Mouse (Mus musculus) hindbrain, embryonic 13.5 days (tissue): ENCODE measurements around the gene Phf13. TPM values are rescaled to one million over a fixed set of nuclear protein-coding genes. Genes with fewer than 3 reads are reported as not detected.

Experiments used
- ATAC-seq: fragments of 200-750 bp; cut with Nextera tagmentation; 2 replicates; pipeline ENCODE4 v1.8.0; 2017; ENCODE audit warnings: moderate TSS enrichment; ENCODE audit not compliant: low FRiP score
- H3K27ac ChIP-seq: fragments of 300-500 bp; sonication (generic); 2 replicates; pipeline ENCODE4 v1.5.1; 2015; ENCODE audit warnings: inconsistent platforms, mild to moderate bottlenecking, moderate library complexity
- H3K27me3 ChIP-seq: fragments of 300-500 bp; sonication (generic); 2 replicates; pipeline ENCODE4 v1.6.1; 2015; ENCODE audit warnings: mild to moderate bottlenecking, inconsistent platforms
- H3K36me3 ChIP-seq: fragments of 300-500 bp; sonication (generic); 2 replicates; pipeline ENCODE4 v1.6.1; 2015; ENCODE audit warnings: mild to moderate bottlenecking, inconsistent platforms
- H3K4me1 ChIP-seq: fragments of 300-500 bp; sonication (generic); replicated peaks from 2 replicates; pipeline ENCODE4 v1.6.1; 2015; ENCODE audit warnings: inconsistent platforms
- H3K4me2 ChIP-seq: fragments of 300-500 bp; sonication (generic); 2 replicates; pipeline ENCODE4 v1.6.1; 2015; ENCODE audit warnings: inconsistent platforms, mild to moderate bottlenecking, moderate library complexity
- H3K4me3 ChIP-seq: fragments of 300-500 bp; sonication (generic); 2 replicates; pipeline ENCODE4 v1.5.1; 2015; ENCODE audit warnings: mild to moderate bottlenecking, inconsistent platforms
- H3K9ac ChIP-seq: fragments of 300-500 bp; sonication (generic); 2 replicates; pipeline ENCODE4 v1.6.1; 2015; ENCODE audit warnings: mild to moderate bottlenecking, inconsistent platforms
- H3K9me3 ChIP-seq: fragments of 300-500 bp; sonication (generic); 2 replicates; pipeline ENCODE4 v1.6.1; 2016; ENCODE audit warnings: inconsistent platforms
- WGBS: fragments of 180-500 bp; shearing (Covaris S2); methylation state at CpG from one replicate; pipeline ENCODE4 v1.1.7; 2015; 5-methylcytosine and 5-hydroxymethylcytosine counted together
- polyA plus RNA-seq: library from polyadenylated mRNA; unstranded; fragments of >200 nt; fragmentation: Nextera tagmentation; extraction: Ambion mirVana; gene quantifications from 2 replicates; pipeline ENCODE4 v1.2.1, GENCODE M21; 2015

The Phf13 gene
- polyA plus RNA-seq, 1 experiment from 2014 or later, result 18.4 TPM

DNA sequence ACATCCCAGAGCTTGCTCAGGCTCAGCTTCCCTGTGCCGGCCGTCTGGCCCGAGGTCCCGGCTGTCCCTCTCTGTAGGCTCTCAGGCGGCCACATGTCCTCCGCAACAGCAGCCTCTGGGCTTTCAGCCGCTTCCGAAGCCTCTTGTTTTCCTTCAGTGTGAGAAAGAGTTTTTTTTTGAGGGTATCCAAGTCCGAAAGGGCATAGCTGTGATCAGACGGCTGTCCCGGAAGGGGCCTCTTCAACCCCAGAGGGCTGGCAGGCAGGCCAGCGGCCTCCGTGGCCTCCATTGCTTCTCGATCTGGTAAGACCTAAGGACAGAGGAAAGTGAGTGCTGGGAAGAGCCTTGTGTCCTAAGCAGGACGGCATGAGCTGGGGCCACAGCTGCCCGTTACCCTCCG is 13.0 kb downstream of the Phf13 start:
- Histone ChIP-seq H3K4me2 (no peak overlapping the region), H3K4me1 (peaks cover 31% of the 10 kb centered on the region), H3K27me3 (no peaks in the 10 kb centered on the region), H3K27ac (no peak overlapping the region), H3K4me3 (no peak overlapping the region), H3K9me3 (no peaks in the 10 kb centered on the region), H3K36me3 (peaks cover 41% of the 10 kb centered on the region), H3K9ac (no peak overlapping the region)
- WGBS, result 67% methylated on average over 17 of the region's 17 CpGs
- ATAC-seq, result no peak

- H3K9ac ChIP-seq, result no peak overlapping the region
- peaks cover 19% of the 10 kb centered on the region for H3K4me1 ChIP-seq
- ATAC-seq, result peak; percentile 46
- H3K4me2 ChIP-seq, result no peak overlapping the region
- no peak overlapping the region for H3K4me3 ChIP-seq
- H3K27ac ChIP-seq, result no peak overlapping the region
- H3K9me3 ChIP-seq, result no peaks in the 10 kb centered on the region
- WGBS, result 14% methylated on average over 5 of the region's 5 CpGs
- H3K36me3 ChIP-seq, result peaks cover 50% of the 10 kb centered on the region
- no peaks in the 10 kb centered on the region for H3K27me3 ChIP-seq
Measured at GRCm38 (mm10) chr4:151981363-151981762, 14.7 kb downstream of the Phf13 start.

DNA sequence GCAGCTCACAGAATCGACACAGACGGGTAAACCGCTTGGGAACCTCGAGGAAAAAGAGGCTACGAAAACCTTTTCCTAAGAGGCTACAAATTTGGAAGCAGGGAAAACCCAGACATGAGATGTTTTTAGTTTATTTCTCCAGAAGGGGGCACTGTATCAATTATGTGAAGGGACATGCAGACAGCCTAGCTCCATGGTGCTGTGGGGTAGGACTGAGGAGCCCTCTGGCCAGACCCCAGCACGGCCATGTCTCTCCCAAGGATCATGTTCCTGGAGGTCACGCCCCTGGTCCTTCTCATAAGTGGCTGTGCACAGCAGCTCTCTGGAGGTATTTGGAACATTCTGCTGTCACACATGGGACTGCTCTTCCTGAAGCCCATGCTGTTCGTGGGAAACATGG is 15.4 kb downstream of the Phf13 start:
- no peak overlapping the region for H3K9ac ChIP-seq
- peaks cover 55% of the 10 kb centered on the region for H3K36me3 ChIP-seq
- H3K27ac ChIP-seq, result no peak overlapping the region
- 79% methylated on average over 8 of the region's 8 CpGs for WGBS
- no peak overlapping the region for H3K4me2 ChIP-seq
- peaks cover 13% of the 10 kb centered on the region for H3K4me1 ChIP-seq
- no peaks in the 10 kb centered on the region for H3K27me3 ChIP-seq
- H3K4me3 ChIP-seq, result no peak overlapping the region
- no peak for ATAC-seq
- no peaks in the 10 kb centered on the region for H3K9me3 ChIP-seq

DNA sequence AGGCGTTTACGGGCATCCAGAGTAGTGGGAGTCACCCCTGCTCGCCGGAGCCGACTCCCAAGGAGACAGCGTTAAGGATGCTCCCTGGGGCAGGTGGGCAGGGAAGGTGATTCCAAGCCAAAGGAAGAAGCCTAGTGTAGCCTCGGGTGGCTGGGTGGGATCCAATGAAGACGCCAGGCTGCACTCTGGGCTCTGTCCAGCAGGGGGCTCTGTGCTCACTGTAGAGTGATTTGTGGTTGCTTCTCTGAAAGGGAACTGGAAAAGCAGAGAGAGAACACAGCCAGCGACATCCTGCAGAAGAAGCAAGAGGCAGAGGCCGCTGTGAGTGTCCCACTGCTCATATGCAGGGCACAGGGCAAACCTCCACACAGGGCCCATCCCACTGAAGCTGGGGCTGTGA is 18.3 kb downstream of the Phf13 start:
- peaks cover 7% of the 10 kb centered on the region; the same call in 1 of the 2 replicates for H3K4me1 ChIP-seq
- no peak overlapping the region for H3K4me2 ChIP-seq
- H3K9ac ChIP-seq, result no peak overlapping the region
- no peak overlapping the region for H3K4me3 ChIP-seq
- ATAC-seq, result peak; percentile 43
- peaks cover 76% of the 10 kb centered on the region for H3K36me3 ChIP-seq
- H3K9me3 ChIP-seq, result no peaks in the 10 kb centered on the region
- 42% methylated on average over 10 of the region's 10 CpGs for WGBS
- H3K27me3 ChIP-seq, result no peaks in the 10 kb centered on the region
- H3K27ac ChIP-seq, result peak overlapping the region; percentile 61

- no peak overlapping the region for H3K4me2 ChIP-seq
- 95% methylated on average over 3 of the region's 3 CpGs for WGBS
- no peak overlapping the region for H3K4me3 ChIP-seq
- H3K36me3 ChIP-seq, result peaks cover 73% of the 10 kb centered on the region
- no peaks in the 10 kb centered on the region for H3K9me3 ChIP-seq
- H3K4me1 ChIP-seq, result peaks cover 3% of the 10 kb centered on the region; the same call in 1 of the 2 replicates
- H3K27ac ChIP-seq, result no peak overlapping the region
- no peaks in the 10 kb centered on the region for H3K27me3 ChIP-seq
- no peak overlapping the region for H3K9ac ChIP-seq
- ATAC-seq, result no peak
Measured at GRCm38 (mm10) chr4:151975441-151975840, 20.6 kb downstream of the Phf13 start.

GRCm38 (mm10) chr4:151972221-151972967 is 23.7 kb downstream of the Phf13 start:
- Histone ChIP-seq H3K4me2 (no peak overlapping the region), H3K27ac (no peak overlapping the region), H3K27me3 (no peaks in the 10 kb centered on the region), H3K4me1 (peaks cover 14% of the 10 kb centered on the region), H3K36me3 (peaks cover 67% of the 10 kb centered on the region), H3K9ac (no peak overlapping the region), H3K9me3 (no peaks in the 10 kb centered on the region), H3K4me3 (no peak overlapping the region)
- WGBS, result 74% methylated on average over 10 of the region's 10 CpGs
- no peak for ATAC-seq

GRCm38 (mm10) chr4:151968204-151968921 is 27.7 kb downstream of the Phf13 start:
- H3K4me1 ChIP-seq, result peaks cover 14% of the 10 kb centered on the region
- no peak overlapping the region for H3K4me2 ChIP-seq
- H3K9me3 ChIP-seq, result no peaks in the 10 kb centered on the region
- no peak overlapping the region for H3K9ac ChIP-seq
- peaks cover 57% of the 10 kb centered on the region for H3K36me3 ChIP-seq
- WGBS, result 72% methylated on average over 26 of the region's 26 CpGs
- no peak for ATAC-seq
- peak overlapping the region; percentile 69 for H3K27ac ChIP-seq
- no peak overlapping the region for H3K4me3 ChIP-seq
- no peaks in the 10 kb centered on the region for H3K27me3 ChIP-seq

DNA sequence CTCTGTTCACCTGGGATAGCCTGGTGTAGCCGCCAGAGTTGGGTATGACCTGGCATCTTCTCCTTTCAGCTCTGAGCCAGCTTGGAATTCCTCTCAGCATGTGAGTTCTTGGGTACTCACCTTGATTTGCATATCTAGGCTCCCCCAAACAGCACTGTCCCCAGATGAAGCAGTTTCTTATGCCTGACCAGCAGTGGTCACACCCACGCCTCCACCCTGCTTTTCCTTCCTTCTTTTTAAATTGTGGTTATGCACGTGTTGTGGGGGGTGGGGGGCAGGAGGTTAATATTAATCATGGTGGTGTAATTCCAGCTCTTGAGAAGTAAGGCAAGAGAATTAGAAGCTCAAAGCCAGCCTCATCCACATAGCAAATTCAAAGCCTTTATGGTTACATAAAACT is 33.2 kb downstream of the Phf13 start:
- ATAC-seq, result no peak
- Histone ChIP-seq H3K9me3 (no peaks in the 10 kb centered on the region), H3K36me3 (peaks cover 72% of the 10 kb centered on the region), H3K27ac (no peak overlapping the region), H3K4me2 (no peak overlapping the region), H3K4me1 (no peaks in the 10 kb centered on the region), H3K9ac (no peak overlapping the region), H3K27me3 (no peaks in the 10 kb centered on the region), H3K4me3 (no peak overlapping the region)
- WGBS, result 92% methylated on average over 3 of the region's 3 CpGs

GRCm38 (mm10) chr4:151960513-151960854 is 35.6 kb downstream of the Phf13 start:
- 96% methylated on average over 3 of the region's 3 CpGs for WGBS

GRCm38 (mm10) chr4:151959849-151960512 is 36.1 kb downstream of the Phf13 start:
- Histone ChIP-seq H3K27ac (no peak overlapping the region), H3K27me3 (no peaks in the 10 kb centered on the region), H3K36me3 (peaks cover 85% of the 10 kb centered on the region), H3K4me1 (no peaks in the 10 kb centered on the region), H3K4me2 (no peak overlapping the region), H3K9ac (no peak overlapping the region), H3K9me3 (no peaks in the 10 kb centered on the region), H3K4me3 (no peak overlapping the region)
- 92% methylated on average over 11 of the region's 11 CpGs for WGBS
- no peak for ATAC-seq

More at GRCm38 (mm10) chr4:151960513-151960854, 35.6 kb downstream of the Phf13 start:
- no peak overlapping the region for H3K27ac ChIP-seq
- H3K4me2 ChIP-seq, result no peak overlapping the region
- H3K36me3 ChIP-seq, result peaks cover 85% of the 10 kb centered on the region
- H3K9ac ChIP-seq, result no peak overlapping the region
- no peaks in the 10 kb centered on the region for H3K9me3 ChIP-seq
- H3K4me3 ChIP-seq, result no peak overlapping the region
- no peaks in the 10 kb centered on the region for H3K27me3 ChIP-seq
- H3K4me1 ChIP-seq, result no peaks in the 10 kb centered on the region
- ATAC-seq, result no peak

DNA sequence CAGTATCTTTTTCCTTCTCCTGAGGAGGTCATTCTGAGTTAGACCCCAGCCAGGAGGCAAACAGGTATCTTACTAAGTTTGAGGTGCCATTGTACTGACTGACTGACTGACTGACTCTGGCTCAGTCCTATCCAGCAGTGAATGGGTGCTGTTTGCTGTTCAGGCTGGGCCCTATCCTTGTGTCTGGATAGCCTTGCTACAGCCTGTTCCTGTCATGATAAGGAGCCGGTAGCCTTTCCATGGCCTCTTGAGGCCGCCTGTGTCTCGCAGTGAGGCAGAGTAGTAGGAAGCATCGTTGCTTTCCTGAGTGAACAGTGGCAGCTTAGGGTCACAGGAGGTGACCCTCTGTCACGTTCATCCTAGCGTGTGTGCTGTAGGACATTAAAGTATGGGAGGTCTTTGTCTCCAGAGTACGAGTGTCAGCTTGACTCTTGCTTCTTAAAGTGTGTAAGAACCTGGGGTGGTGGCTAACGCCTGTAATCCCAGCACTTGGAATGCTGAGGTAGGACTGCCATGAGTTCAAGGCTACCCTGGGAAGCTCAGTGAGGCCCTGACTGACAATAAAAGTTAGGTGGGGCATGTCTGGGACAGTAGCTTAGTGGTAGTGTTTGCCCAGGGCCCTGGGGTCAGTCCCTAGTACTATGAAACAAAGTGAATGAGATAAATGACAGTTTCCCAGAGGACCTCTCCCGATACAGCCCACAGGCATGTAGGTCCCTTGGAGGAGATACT is 38.3 kb downstream of the Phf13 start:
- Histone ChIP-seq H3K27me3 (no peaks in the 10 kb centered on the region), H3K27ac (no peak overlapping the region), H3K4me3 (no peak overlapping the region), H3K4me2 (no peak overlapping the region), H3K9ac (no peak overlapping the region), H3K4me1 (no peaks in the 10 kb centered on the region), H3K36me3 (peaks cover 85% of the 10 kb centered on the region), H3K9me3 (no peaks in the 10 kb centered on the region)
- ATAC-seq, result no peak
- 92% methylated on average over 9 of the region's 9 CpGs for WGBS

GRCm38 (mm10) chr4:151955791-151956190 is 40.3 kb downstream of the Phf13 start:
- peaks cover 84% of the 10 kb centered on the region for H3K36me3 ChIP-seq
- WGBS, result 85% methylated on average over 1 of the region's 1 CpGs

More at GRCm38 (mm10) chr4:151955791-151956190, 40.3 kb downstream of the Phf13 start:
- H3K4me2 ChIP-seq, result no peak overlapping the region
- H3K9ac ChIP-seq, result no peak overlapping the region
- no peak for ATAC-seq
- H3K9me3 ChIP-seq, result no peaks in the 10 kb centered on the region
- H3K4me3 ChIP-seq, result no peak overlapping the region
- no peaks in the 10 kb centered on the region for H3K27me3 ChIP-seq
- no peaks in the 10 kb centered on the region for H3K4me1 ChIP-seq
- no peak overlapping the region for H3K27ac ChIP-seq
